Mouse (Mus musculus): ENCODE measurements at regions not wholly inside any gene's neighbourhood (a gene's known extent, or its start where the extent isn't known, plus 50 kb on each side); places are given as distances from the start of the nearest gene placed in this dataset.

- Histone ChIP-seq H3K4me1 (replicated peaks) (no peaks in the 10 kb centered on the region), H3K9me3 (no peaks in the 10 kb centered on the region), H3K4me3 (replicated peaks) (no peak overlapping the region), H3K9ac (no peak overlapping the region), H3K4me2 (replicated peaks) (no peak overlapping the region), H3K27ac (no peak overlapping the region), H3K27me3 (replicated peaks) (no peaks in the 10 kb centered on the region), H3K36me3 (no peaks in the 10 kb centered on the region)
- ATAC-seq, result no peak
These were observed 288.8 kb downstream of the Dchs2 start for GRCm38 (mm10) chr3:83416536-83416935.

GRCm38 (mm10) chr3:83424267-83424666, 296.5 kb downstream of the Dchs2 start:
- Histone ChIP-seq H3K4me2 (replicated peaks) (no peak overlapping the region), H3K4me3 (replicated peaks) (no peak overlapping the region), H3K9me3 (no peaks in the 10 kb centered on the region), H3K9ac (no peak overlapping the region), H3K36me3 (no peaks in the 10 kb centered on the region), H3K4me1 (replicated peaks) (no peaks in the 10 kb centered on the region), H3K27ac (no peak overlapping the region), H3K27me3 (replicated peaks) (no peaks in the 10 kb centered on the region)
- 51% methylated on average over 7 of the region's 7 CpGs for WGBS
- ATAC-seq, result no peak

GRCm38 (mm10) chr3:83429376-83429775, 301.6 kb downstream of the Dchs2 start:
- Histone ChIP-seq H3K36me3 (no peaks in the 10 kb centered on the region), H3K4me1 (replicated peaks) (no peaks in the 10 kb centered on the region), H3K27me3 (replicated peaks) (no peaks in the 10 kb centered on the region), H3K9me3 (no peaks in the 10 kb centered on the region), H3K4me2 (replicated peaks) (no peak overlapping the region), H3K27ac (no peak overlapping the region), H3K9ac (no peak overlapping the region), H3K4me3 (replicated peaks) (no peak overlapping the region)
- no peak for ATAC-seq
- WGBS, result 88% methylated on average over 3 of the region's 3 CpGs

DNA sequence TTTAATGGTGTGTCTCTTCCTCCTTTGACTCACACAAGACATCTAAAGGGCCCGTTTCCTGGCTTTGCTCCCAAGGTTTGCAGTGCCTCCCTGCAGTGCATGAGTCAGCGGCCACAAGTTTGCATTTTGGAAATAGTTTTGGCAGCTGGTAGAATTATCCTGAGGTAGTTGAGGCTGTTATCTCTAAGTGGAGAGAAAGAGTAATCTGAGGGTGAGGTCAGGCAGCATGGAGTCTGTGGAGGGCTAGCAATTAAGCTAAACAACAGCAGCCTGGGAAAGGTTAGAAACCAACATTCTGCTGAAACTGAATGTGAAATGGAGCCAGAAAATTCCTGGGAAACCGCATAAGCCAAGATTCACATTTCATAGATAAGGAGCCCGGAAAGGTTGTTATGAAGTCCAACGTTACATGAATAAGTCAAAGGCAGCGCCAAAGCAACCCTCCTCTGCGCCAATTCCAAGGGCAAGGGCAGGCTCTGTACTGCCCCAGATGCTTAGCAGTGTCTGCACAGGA, 318.5 kb downstream of the Dchs2 start:
- Histone ChIP-seq H3K4me3 (replicated peaks) (no peak overlapping the region), H3K9me3 (no peaks in the 10 kb centered on the region), H3K9ac (no peak overlapping the region), H3K4me1 (replicated peaks) (no peaks in the 10 kb centered on the region), H3K27me3 (replicated peaks) (no peaks in the 10 kb centered on the region), H3K4me2 (replicated peaks) (no peak overlapping the region), H3K36me3 (no peaks in the 10 kb centered on the region), H3K27ac (no peak overlapping the region)
- no peak for ATAC-seq
- WGBS, result 59% methylated on average over 7 of the region's 7 CpGs

- no peak overlapping the region for H3K4me3 ChIP-seq (replicated peaks)
- no peaks in the 10 kb centered on the region for H3K27me3 ChIP-seq (replicated peaks)
- no peak overlapping the region for H3K27ac ChIP-seq
- ATAC-seq, result no peak
- no peak overlapping the region for H3K9ac ChIP-seq
- H3K9me3 ChIP-seq, result no peaks in the 10 kb centered on the region
- 75% methylated on average over 2 of the region's 2 CpGs for WGBS
- H3K4me2 ChIP-seq (replicated peaks), result no peak overlapping the region
- H3K4me1 ChIP-seq (replicated peaks), result no peaks in the 10 kb centered on the region
- no peaks in the 10 kb centered on the region for H3K36me3 ChIP-seq
These were observed 315.5 kb upstream of the Sfrp2 start for GRCm38 (mm10) chr3:83450662-83451061.

GRCm38 (mm10) chr3:83451317-83451716, 314.8 kb upstream of the Sfrp2 start:
- H3K9me3 ChIP-seq, result no peaks in the 10 kb centered on the region
- no peak overlapping the region for H3K27ac ChIP-seq
- H3K36me3 ChIP-seq, result no peaks in the 10 kb centered on the region
- no peaks in the 10 kb centered on the region for H3K27me3 ChIP-seq (replicated peaks)
- ATAC-seq, result no peak
- H3K4me2 ChIP-seq (replicated peaks), result no peak overlapping the region
- no peak overlapping the region for H3K9ac ChIP-seq
- no peaks in the 10 kb centered on the region for H3K4me1 ChIP-seq (replicated peaks)
- WGBS, result 88% methylated on average over 3 of the region's 3 CpGs
- H3K4me3 ChIP-seq (replicated peaks), result no peak overlapping the region

GRCm38 (mm10) chr3:83453462-83453861, 312.7 kb upstream of the Sfrp2 start:
- Histone ChIP-seq H3K9me3 (no peaks in the 10 kb centered on the region), H3K27ac (no peak overlapping the region), H3K36me3 (no peaks in the 10 kb centered on the region), H3K4me3 (replicated peaks) (no peak overlapping the region), H3K4me2 (replicated peaks) (no peak overlapping the region), H3K4me1 (replicated peaks) (no peaks in the 10 kb centered on the region), H3K27me3 (replicated peaks) (no peaks in the 10 kb centered on the region), H3K9ac (no peak overlapping the region)
- no peak for ATAC-seq
- WGBS, result 53% methylated on average over 2 of the region's 2 CpGs

DNA sequence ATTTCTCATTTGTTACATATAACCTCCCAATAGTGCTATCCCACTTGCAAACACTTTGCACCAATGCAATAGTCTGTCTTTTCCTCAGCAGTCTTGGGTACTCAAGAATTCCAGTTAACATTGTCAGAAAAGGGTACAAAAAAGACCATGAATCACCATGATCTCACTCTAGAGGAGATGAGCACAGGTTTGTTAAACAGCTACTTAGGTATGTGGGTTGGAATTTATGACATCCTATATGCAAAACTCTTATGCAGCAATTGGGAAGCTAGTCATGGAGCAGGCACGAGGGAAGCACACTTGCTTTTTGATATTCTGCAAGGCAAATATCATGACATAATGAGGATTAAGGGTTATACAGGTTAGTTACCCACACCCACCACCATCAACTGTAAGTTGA, 307.7 kb upstream of the Sfrp2 start:
- H3K36me3 ChIP-seq, result no peaks in the 10 kb centered on the region
- H3K27me3 ChIP-seq (replicated peaks), result no peaks in the 10 kb centered on the region
- no peak overlapping the region for H3K9ac ChIP-seq
- H3K27ac ChIP-seq, result no peak overlapping the region
- H3K9me3 ChIP-seq, result no peaks in the 10 kb centered on the region
- no peaks in the 10 kb centered on the region for H3K4me1 ChIP-seq (replicated peaks)
- no peak for ATAC-seq
- no peak overlapping the region for H3K4me2 ChIP-seq (replicated peaks)
- WGBS, result 52% methylated on average over 1 of the region's 1 CpGs
- no peak overlapping the region for H3K4me3 ChIP-seq (replicated peaks)

DNA sequence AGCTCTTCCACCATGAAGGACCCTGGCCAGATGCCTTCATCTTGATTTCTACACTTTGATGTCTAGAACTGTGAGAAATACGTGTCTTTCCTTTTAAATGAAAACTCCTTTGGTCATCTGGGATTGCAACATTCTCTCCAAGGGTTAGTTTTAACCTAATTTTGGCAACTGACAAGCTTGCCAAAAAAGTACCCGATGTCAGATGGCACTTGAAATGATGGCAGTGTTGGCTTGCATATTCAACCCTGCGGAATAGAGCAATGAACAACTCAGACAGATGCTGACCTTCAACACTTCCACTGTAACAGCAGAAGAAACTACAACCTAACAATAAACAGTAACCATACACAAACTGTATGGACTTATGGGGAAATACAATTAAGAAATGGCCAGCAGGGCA, 286.9 kb upstream of the Sfrp2 start:
- no peak overlapping the region for H3K4me3 ChIP-seq (replicated peaks)
- H3K4me1 ChIP-seq (replicated peaks), result no peaks in the 10 kb centered on the region
- no peaks in the 10 kb centered on the region for H3K9me3 ChIP-seq
- H3K9ac ChIP-seq, result no peak overlapping the region
- H3K27ac ChIP-seq, result no peak overlapping the region
- no peak overlapping the region for H3K4me2 ChIP-seq (replicated peaks)
- no peak for ATAC-seq
- no peaks in the 10 kb centered on the region for H3K36me3 ChIP-seq
- WGBS, result 88% methylated on average over 3 of the region's 3 CpGs
- H3K27me3 ChIP-seq (replicated peaks), result no peaks in the 10 kb centered on the region

GRCm38 (mm10) chr3:83480176-83480575, 285.9 kb upstream of the Sfrp2 start:
- WGBS, result 71% methylated on average over 1 of the region's 1 CpGs
- no peak for ATAC-seq
- no peaks in the 10 kb centered on the region for H3K9me3 ChIP-seq

DNA sequence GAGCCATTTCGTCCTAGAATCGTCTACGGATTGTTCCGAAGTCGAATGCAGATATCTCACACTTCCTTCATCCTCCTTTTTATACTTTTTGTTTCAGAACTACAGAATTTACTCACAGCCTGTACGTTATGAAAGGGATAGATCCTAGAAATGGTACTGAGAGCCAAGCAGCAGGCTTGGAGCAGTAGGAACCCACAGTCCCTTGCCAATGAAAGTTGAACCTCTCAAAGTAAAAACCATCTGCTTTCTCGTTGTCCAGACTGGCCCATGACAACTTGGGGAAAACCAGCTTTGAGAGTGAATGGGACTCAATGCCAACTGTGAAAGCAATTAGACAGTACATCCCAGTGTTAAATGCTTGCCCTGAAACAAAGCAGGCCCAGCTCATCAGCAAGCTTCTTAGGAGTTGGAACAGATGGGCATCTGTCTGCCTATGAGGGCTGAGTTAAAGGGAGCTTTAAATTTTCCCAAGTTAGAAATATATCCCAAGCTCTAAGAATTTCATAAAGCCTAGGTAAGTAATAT, 279.9 kb upstream of the Sfrp2 start:
- Histone ChIP-seq H3K27ac (no peak overlapping the region), H3K36me3 (no peaks in the 10 kb centered on the region), H3K27me3 (replicated peaks) (no peaks in the 10 kb centered on the region), H3K9ac (no peak overlapping the region), H3K4me3 (replicated peaks) (no peak overlapping the region), H3K4me2 (replicated peaks) (no peak overlapping the region), H3K9me3 (no peaks in the 10 kb centered on the region), H3K4me1 (replicated peaks) (no peaks in the 10 kb centered on the region)
- ATAC-seq, result no peak
- WGBS, result 77% methylated on average over 7 of the region's 7 CpGs

More at GRCm38 (mm10) chr3:83480176-83480575, 285.9 kb upstream of the Sfrp2 start:
- Histone ChIP-seq H3K9ac (no peak overlapping the region), H3K4me1 (replicated peaks) (no peaks in the 10 kb centered on the region), H3K4me2 (replicated peaks) (no peak overlapping the region), H3K27ac (no peak overlapping the region), H3K36me3 (no peaks in the 10 kb centered on the region), H3K4me3 (replicated peaks) (no peak overlapping the region), H3K27me3 (replicated peaks) (no peaks in the 10 kb centered on the region)

- H3K9me3 ChIP-seq, result no peaks in the 10 kb centered on the region
- no peaks in the 10 kb centered on the region for H3K27me3 ChIP-seq (replicated peaks)
- H3K9ac ChIP-seq, result no peak overlapping the region
- no peak overlapping the region for H3K27ac ChIP-seq
- no peaks in the 10 kb centered on the region for H3K36me3 ChIP-seq
- no peak for ATAC-seq
- WGBS, result 15% methylated on average over 1 of the region's 1 CpGs
- H3K4me3 ChIP-seq (replicated peaks), result no peak overlapping the region
- no peak overlapping the region for H3K4me2 ChIP-seq (replicated peaks)
- H3K4me1 ChIP-seq (replicated peaks), result no peaks in the 10 kb centered on the region
These were observed 270.5 kb upstream of the Sfrp2 start for GRCm38 (mm10) chr3:83495584-83495983.

GRCm38 (mm10) chr3:83503901-83504300, 262.2 kb upstream of the Sfrp2 start:
- Histone ChIP-seq H3K36me3 (no peaks in the 10 kb centered on the region), H3K4me3 (replicated peaks) (no peak overlapping the region), H3K27me3 (replicated peaks) (no peaks in the 10 kb centered on the region), H3K4me2 (replicated peaks) (no peak overlapping the region), H3K9me3 (no peaks in the 10 kb centered on the region), H3K27ac (no peak overlapping the region), H3K9ac (no peak overlapping the region), H3K4me1 (replicated peaks) (no peaks in the 10 kb centered on the region)
- no peak for ATAC-seq
- WGBS, result 40% methylated on average over 7 of the region's 7 CpGs

All from intestine, embryonic 15.5 days (tissue).